ENCODE assay signal across 8 mouse cellular contexts in the genomic region with DNA sequence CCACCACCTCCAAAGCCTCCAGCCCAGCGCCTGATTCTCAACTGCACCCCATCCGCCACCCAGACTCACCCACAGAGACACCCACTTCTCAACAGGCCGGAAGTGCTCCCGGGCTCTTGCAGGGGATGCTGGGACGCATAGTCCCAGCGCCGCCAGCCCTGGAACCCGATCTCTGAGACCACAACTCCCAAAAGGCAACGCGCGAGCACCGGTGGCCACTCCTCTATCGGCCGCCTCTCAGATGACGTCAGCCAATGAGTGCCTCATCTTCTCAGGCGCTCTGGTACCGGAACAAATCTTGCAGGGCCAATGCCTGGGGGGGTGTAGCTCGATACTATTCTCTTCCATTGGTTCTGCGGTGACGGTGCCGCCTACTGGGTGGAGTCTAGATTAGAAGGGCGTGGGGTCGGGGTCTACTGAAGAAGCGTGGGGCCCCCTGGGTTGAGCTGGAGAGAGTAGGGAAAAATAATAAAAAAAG. TPM values are rescaled to one million over a fixed set of nuclear protein-coding genes. Genes with fewer than 3 reads are reported as not detected.
A peak's percentile ranks its signal among the peaks of the same experiment; 100 is the strongest.
DNase-seq lines count a peak whose midpoint lies in the region; ATAC-seq lines count a peak whose summit lies in the region.

A gene (minus strand): TSS at position 174 of the 478 bp plus-strand sequence.

- peak; percentile 99 for DNase-seq in NIH3T3 (ENCODE audit: low read depth)
- peak; percentile 97 to 98 for DNase-seq in cerebellum, postnatal 10 days
- peak; percentile 96 to 98 for DNase-seq in frontal cortex, postnatal 10 days (ENCODE audit: low spot score in 2 of 2)
- DNase-seq in layer of hippocampus, postnatal 14 days (ENCODE audit: low spot score in 2 of 2) = peak; percentile 91 to 99
- DNase-seq in lung, postnatal 14 days = peak; percentile 95
- DNase-seq in retina, adult 2 months (ENCODE audit: low read depth, low spot score) = peak; percentile 89
- DNase-seq in thymus, postnatal 36 days = peak; percentile 91 to 97

- no peaks in the 10 kb centered on the region for H3K27me3 ChIP-seq in hindbrain, embryonic 12.5 days

- peak within 1 kb of the TSS; percentile 80 for H3K9ac ChIP-seq in hindbrain, embryonic 12.5 days

- no peaks in the 10 kb centered on the region for H3K9me3 ChIP-seq in hindbrain, embryonic 12.5 days (replicated peaks)

- WGBS in hindbrain, embryonic 12.5 days = under 1% methylated on average over 24 of the region's 24 CpGs

- peaks cover 20% of the 10 kb centered on the region for H3K4me1 ChIP-seq in hindbrain, embryonic 12.5 days

- peak; percentile 98 for ATAC-seq in hindbrain, embryonic 12.5 days (ENCODE audit: low FRiP score)

- H3K4me2 ChIP-seq in hindbrain, embryonic 12.5 days (replicated peaks) = peak within 1 kb of the TSS; percentile 67

- peak within 1 kb of the TSS; percentile 66 for H3K4me3 ChIP-seq in hindbrain, embryonic 12.5 days

- H3K36me3 ChIP-seq in hindbrain, embryonic 12.5 days = no peaks in the 10 kb centered on the region

- peak within 1 kb of the TSS; percentile 25; the same call in 1 of the 2 replicates for H3K27ac ChIP-seq in hindbrain, embryonic 12.5 days

RNA-seq across cellular contexts. Expression of the gene that starts here (rescaled TPM):
- polyA plus RNA-seq in hindbrain, embryonic 12.5 days (2016; fragmentation: Nextera tagmentation; extraction: Ambion mirVana) = 5.7 and 5.9 TPM in 2 replicates
- total RNA-seq in layer of hippocampus, postnatal 14 days (2021) = 1 to 10 TPM; 9.1 to 9.5 TPM

Comparison
In these comparisons a context has a peak if more than half of its experiments do, and no peak if none do; other contexts are left out.
1. Peak in every context shown above with its lines: DNase-seq, ATAC-seq, H3K4me3 ChIP-seq and H3K27ac ChIP-seq.